Mouse (Mus musculus) embryonic fibroblast, embryonic 13.5 days (primary cell): ENCODE data around the gene Lrrc4c.

Experiments
- CTCF ChIP-seq: IDR thresholded peaks from 2 replicates; pipeline ENCODE4 v1.5.1; 2011; ENCODE audit warnings: mild to moderate bottlenecking, control low read depth, low read length, moderate library complexity, borderline replicate concordance; ENCODE audit not compliant: insufficient read depth
- POLR2A ChIP-seq: IDR thresholded peaks from 2 replicates; pipeline ENCODE4 v1.6.1; 2011; ENCODE audit warnings: low read depth, mild to moderate bottlenecking, control low read depth, low read length, moderate library complexity

- TF ChIP-seq CTCF (no peak), POLR2A (no peak)
Observed at GRCm38 (mm10) chr2:97332084-97332682, 1014.2 kb downstream of the Lrrc4c start.
